Mouse (Mus musculus): ENCODE data around the gene Mlh3.

The Mlh3 gene

DNA sequence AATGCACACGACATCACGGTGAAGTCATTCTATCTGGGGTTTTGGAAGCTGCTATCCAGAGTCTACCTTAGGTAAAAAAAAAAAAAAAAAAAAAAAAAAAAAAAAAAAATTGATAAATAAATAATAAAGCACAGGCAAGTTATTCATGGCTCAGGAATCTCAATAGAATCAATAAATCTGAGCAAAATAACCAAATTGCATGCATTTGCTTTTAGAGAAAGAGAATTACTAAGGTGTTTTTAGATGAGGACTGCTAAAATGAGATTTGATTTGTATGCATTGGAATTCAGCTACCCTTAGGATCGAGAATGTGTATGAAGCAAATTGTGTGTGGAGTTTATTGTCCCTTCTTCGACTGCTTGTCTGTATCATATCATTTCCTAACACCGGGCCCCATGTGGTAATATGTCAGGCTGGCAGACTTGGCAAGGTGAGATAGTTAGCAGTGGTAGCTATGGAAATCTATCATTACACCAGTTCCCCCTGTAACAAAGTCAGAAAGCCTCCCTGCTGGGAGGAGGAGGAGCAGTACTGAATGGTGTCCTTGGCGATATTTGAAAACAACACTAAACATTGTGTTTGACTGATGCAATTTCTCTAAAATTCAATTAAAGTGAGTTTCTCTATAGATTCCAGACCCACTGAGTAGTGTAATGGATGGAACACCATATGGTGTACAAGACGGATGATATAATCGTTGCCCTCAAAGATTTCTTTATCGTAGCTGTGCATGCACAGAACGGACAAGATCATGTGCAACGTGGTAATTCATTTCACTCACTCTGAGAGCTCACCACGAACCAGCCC, 10.6 kb upstream of the Mlh3 start:
- no peak for DNase-seq (ENCODE audit: low spot score)

- peak; percentile 97 for DNase-seq (ENCODE audit: low spot score)
Observed at GRCm38 (mm10) chr12:85280105-85280844, 9.9 kb upstream of the Mlh3 start.

DNA sequence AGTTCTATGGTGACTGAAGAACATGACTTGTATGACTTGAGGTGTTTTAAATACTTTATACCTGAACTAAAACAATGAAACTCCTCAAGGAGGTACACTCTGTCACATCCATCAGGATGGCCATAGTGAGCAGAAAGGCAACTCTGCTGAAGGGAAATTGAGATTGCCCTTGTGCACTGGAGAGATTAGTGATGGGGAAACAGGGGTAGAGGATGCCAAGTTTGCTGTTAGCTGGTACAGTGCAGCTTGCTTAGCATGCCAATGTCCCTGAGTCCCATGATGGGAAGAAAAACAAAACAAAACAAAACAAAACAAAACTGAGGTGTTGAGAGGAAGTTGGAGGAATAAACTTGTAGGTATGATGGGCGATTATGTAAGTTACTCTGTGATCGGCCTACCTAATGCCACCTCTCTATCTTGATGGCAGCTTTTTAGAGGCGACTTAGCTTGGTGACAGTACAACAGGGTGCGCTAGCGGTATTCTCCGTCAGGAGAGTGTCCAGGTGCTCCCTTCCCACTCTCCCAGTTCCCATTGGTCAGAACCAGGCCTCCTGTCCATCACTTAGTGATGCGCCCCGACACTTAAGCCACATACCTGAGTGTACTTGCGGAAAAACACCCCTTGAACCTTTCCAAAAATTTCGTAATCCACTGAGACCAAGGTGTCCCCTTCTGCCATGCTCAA, 9.1 kb upstream of the Mlh3 start:
- DNase-seq (ENCODE audit: low spot score) = no peak

GRCm38 (mm10) chr12:85278919-85279318, 8.5 kb upstream of the Mlh3 start:
- DNase-seq (ENCODE audit: low spot score) = no peak

- no peak for DNase-seq (ENCODE audit: low spot score)
Observed at GRCm38 (mm10) chr12:85276273-85276672, 5.9 kb upstream of the Mlh3 start.

DNA sequence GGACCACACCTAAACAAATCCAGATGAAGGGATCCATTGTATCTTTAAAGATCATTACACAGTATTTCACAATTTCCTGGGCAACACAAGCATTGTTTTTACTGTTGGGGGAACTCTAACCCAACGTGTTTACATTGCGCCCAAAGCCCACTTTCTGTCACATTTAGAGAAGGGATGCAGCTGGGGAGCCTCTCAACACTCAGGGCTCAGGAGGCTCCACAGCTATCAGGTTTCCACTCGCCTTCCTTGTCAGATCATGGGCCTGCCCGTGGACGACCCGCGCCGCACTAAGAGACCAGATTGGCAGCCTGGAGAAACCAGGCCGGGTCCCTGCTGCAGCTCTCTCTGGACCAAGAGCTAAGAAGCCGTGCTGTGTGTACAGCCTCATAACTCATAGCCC, 3.1 kb upstream of the Mlh3 start:
- DNase-seq (ENCODE audit: low spot score) = no peak

DNA sequence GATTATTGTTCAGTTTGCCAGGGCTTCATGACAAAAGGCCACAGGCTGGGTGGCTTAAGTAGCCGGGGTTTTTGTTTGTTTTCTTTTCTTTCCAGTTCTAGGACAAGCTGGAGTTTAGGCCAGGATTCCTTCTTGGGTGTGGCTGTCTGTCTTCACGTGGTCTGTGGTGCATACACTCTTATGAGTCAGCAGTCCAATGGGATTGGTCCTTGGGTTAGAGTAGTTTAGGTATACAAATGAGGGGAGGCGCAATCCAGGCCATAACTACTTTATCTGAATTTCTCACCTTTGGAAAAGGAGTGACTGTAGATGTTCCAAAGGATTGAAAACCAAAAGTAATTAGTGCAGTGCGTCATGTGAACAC, 1.4 kb upstream of the Mlh3 start:
- no peak for DNase-seq (ENCODE audit: low spot score)

GRCm38 (mm10) chr12:85271132-85271842, 888 bp upstream of the Mlh3 start:
- no peak for DNase-seq (ENCODE audit: low spot score)

- DNase-seq (ENCODE audit: low spot score) = no peak
Observed at GRCm38 (mm10) chr12:85269821-85270220, 578 bp downstream of the Mlh3 start.

- no peak for DNase-seq (ENCODE audit: low spot score)
Observed at GRCm38 (mm10) chr12:85266248-85266647, 4.2 kb downstream of the Mlh3 start.

GRCm38 (mm10) chr12:85264940-85265339, 5.5 kb downstream of the Mlh3 start:
- no peak for DNase-seq (ENCODE audit: low spot score)

- no peak for DNase-seq (ENCODE audit: low spot score)
Observed at GRCm38 (mm10) chr12:85264531-85264930, 5.9 kb downstream of the Mlh3 start.

DNA sequence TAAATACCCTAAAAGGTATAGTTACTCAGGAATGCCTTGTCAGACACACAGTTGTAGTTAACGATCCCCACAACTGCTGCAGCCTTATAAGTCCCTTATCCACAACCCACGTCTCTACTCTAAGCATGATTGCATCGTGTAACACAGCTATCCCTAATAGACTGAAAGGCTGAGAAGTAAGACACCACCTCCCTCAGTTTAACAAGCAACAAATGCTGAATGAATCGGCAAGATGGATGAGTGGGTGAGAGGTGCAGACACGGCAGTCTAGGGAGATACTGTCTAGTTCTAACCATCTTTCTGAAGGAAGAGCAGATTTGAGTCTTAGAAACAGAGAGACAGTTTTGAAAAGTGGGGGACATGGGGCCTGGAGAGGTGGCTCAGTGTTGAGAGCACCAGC, 7.2 kb downstream of the Mlh3 start:
- no peak for DNase-seq (ENCODE audit: low spot score)

DNA sequence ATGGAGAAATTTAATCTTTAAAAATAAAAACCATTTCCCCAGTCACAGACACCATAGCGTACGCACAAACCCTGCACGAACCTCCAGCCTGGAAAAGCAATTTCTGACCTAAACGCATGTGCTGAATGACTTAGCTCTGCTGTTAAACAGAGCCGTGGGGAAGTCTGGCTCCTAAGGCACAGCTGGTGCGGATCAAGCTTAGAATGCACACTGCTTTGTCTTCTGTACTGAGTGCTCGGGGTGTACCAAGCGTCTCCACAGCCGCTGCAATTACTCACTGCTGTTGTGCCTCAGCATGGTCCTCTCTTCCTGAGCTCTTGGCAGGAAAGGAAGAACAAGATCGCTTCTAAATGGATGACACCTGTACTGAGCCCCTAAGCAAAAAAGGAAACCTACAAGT, 7.9 kb downstream of the Mlh3 start:
- DNase-seq (ENCODE audit: low spot score) = no peak

- DNase-seq (ENCODE audit: low spot score) = no peak
Observed at GRCm38 (mm10) chr12:85257008-85257639, 13.3 kb downstream of the Mlh3 start.

- no peak for DNase-seq (ENCODE audit: low spot score)
Observed at GRCm38 (mm10) chr12:85256074-85256751, 14.2 kb downstream of the Mlh3 start.

DNA sequence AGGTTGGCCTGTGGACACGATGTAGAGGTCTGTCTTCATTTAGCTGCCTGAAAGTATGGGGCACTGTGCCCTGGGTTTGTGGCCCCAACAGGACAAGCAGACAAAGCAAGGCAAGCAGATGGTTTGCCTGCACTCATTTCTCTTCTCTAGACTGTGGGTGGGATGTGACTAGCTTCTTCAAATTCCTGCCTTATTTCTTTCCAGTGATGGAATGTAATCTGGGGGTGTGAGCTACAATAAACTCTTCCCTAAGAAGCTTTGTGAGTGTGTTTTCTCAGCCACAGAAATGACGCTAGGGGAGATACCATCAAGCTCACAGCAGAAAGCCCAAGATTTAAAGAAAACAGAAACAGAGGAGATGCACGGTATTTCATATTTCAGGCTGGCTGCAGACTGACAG, 18.3 kb downstream of the Mlh3 start:
- DNase-seq (ENCODE audit: low spot score) = no peak

GRCm38 (mm10) chr12:85237553-85237952, 32.8 kb downstream of the Mlh3 start:
- no peak for DNase-seq (ENCODE audit: low spot score)

GRCm38 (mm10) chr12:85233376-85234358, 36.7 kb downstream of the Mlh3 start:
- DNase-seq (ENCODE audit: low spot score) = no peak
